Mouse (Mus musculus) kidney, embryonic 15.5 days (tissue): ENCODE results near the gene Actn1. TPM values are rescaled to one million over a fixed set of nuclear protein-coding genes. Genes with fewer than 3 reads are reported as not detected.

Source experiments
- ATAC-seq: fragments of 200-750 bp; cut with Nextera tagmentation; replicated peaks from 2 replicates; pipeline ENCODE4 v1.8.0; 2017; ENCODE audit warnings: moderate TSS enrichment; ENCODE audit not compliant: low FRiP score
- H3K27ac ChIP-seq: fragments of 300-500 bp; sonication (generic); 2 replicates; pipeline ENCODE4 v1.5.1; 2015; ENCODE audit warnings: mild to moderate bottlenecking, inconsistent platforms
- H3K27me3 ChIP-seq: fragments of 300-500 bp; sonication (generic); 2 replicates; pipeline ENCODE4 v1.6.1; 2015; ENCODE audit warnings: inconsistent platforms
- H3K36me3 ChIP-seq: fragments of 300-500 bp; sonication (generic); 2 replicates; pipeline ENCODE4 v1.6.1; 2015; ENCODE audit warnings: inconsistent platforms
- H3K4me1 ChIP-seq: fragments of 300-500 bp; sonication (generic); 2 replicates; pipeline ENCODE4 v1.6.1; 2015; ENCODE audit warnings: inconsistent platforms
- H3K4me2 ChIP-seq: fragments of 300-500 bp; sonication (generic); 2 replicates; pipeline ENCODE4 v1.6.1; 2015; ENCODE audit warnings: moderate library complexity, mild to moderate bottlenecking, inconsistent platforms
- H3K4me3 ChIP-seq: fragments of 300-500 bp; sonication (generic); replicated peaks from 2 replicates; pipeline ENCODE4 v1.5.1; 2015; ENCODE audit warnings: mild to moderate bottlenecking, inconsistent platforms
- H3K9ac ChIP-seq: fragments of 300-500 bp; sonication (generic); 2 replicates; pipeline ENCODE4 v1.6.1; 2015; ENCODE audit warnings: mild to moderate bottlenecking, inconsistent platforms
- H3K9me3 ChIP-seq: fragments of 300-500 bp; sonication (generic); replicated peaks from 2 replicates; pipeline ENCODE4 v1.6.1; 2016; ENCODE audit warnings: inconsistent platforms
- WGBS: fragments of 180-500 bp; shearing (Covaris S2); methylation state at CpG from one replicate; pipeline ENCODE4 v1.1.7; 2015; ENCODE audit warnings: mixed read lengths; 5-methylcytosine and 5-hydroxymethylcytosine counted together
- polyA plus RNA-seq: library from polyadenylated mRNA; unstranded; fragments of >200 nt; fragmentation: Nextera tagmentation; extraction: Ambion mirVana; gene quantifications from 2 replicates; pipeline ENCODE4 v1.2.1, GENCODE M21; 2015

Gene Actn1
- polyA plus RNA-seq, 1 experiment from 2014 or later: 47.6 TPM

DNA sequence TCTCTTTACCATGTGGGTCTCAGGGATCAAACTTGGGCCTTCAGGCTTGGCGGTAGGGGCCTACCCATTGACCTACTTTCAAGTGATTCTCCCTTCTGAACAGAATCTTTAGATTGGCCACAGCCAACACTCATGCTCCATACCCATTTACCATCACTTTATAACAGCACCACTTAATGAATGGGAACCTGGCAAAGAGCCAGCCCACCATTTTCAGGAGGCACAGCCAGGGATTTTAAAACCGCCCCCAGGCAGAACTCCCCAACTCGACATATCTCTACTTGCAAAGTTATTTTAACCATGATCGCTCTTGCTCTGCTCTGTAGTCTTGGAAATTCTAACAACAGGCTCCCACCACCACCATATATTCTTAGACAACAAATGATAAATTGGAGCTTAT lies 93.5 kb downstream of the Actn1 start:
- Histone ChIP-seq H3K9me3 (no peaks in the 10 kb centered on the region), H3K9ac (no peak overlapping the region), H3K4me3 (no peak overlapping the region), H3K27me3 (no peaks in the 10 kb centered on the region), H3K27ac (no peak overlapping the region), H3K36me3 (peaks cover 53% of the 10 kb centered on the region), H3K4me2 (no peak overlapping the region), H3K4me1 (peaks cover 4% of the 10 kb centered on the region; the same call in 1 of the 2 replicates)
- ATAC-seq: no peak
- WGBS: 80% methylated on average over 4 of the region's 4 CpGs

DNA sequence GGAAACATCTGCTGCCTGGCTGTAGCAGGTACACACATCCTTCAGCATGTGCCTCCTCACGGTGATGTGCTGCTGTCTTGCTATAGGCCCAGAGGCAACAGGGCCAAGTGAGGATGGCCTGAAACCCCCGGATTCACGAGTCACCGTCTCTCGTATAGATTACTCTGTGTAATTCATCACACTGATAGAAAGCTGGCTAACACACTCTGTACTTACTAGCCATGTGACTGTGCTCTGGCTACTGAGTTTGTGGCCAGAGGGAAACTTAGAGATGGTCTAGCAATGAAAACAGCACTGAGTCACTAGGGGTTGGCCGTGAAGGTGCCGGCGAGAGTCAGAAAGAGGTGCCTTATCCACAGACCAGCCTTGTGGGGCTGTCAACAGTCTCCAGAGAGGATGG lies 95.6 kb downstream of the Actn1 start:
- WGBS: 90% methylated on average over 8 of the region's 8 CpGs
- no peak overlapping the region for H3K4me2 ChIP-seq
- no peak overlapping the region for H3K9ac ChIP-seq

GRCm38 (mm10) chr12:80162448-80162847 lies 97.7 kb downstream of the Actn1 start:
- H3K27me3 ChIP-seq: no peaks in the 10 kb centered on the region
- H3K36me3 ChIP-seq: peaks cover 25% of the 10 kb centered on the region
- no peak overlapping the region for H3K4me3 ChIP-seq
- 81% methylated on average over 3 of the region's 3 CpGs for WGBS
- no peak overlapping the region for H3K9ac ChIP-seq
- no peaks in the 10 kb centered on the region for H3K4me1 ChIP-seq
- no peaks in the 10 kb centered on the region for H3K9me3 ChIP-seq
- H3K4me2 ChIP-seq: no peak overlapping the region
- ATAC-seq: no peak
- no peak overlapping the region for H3K27ac ChIP-seq

More for the DNA sequence above, 95.6 kb downstream of the Actn1 start:
- Histone ChIP-seq H3K4me3 (no peak overlapping the region), H3K4me1 (peaks cover 4% of the 10 kb centered on the region; the same call in 1 of the 2 replicates), H3K9me3 (no peaks in the 10 kb centered on the region), H3K36me3 (peaks cover 32% of the 10 kb centered on the region), H3K27ac (no peak overlapping the region), H3K27me3 (no peaks in the 10 kb centered on the region)
- ATAC-seq: no peak

DNA sequence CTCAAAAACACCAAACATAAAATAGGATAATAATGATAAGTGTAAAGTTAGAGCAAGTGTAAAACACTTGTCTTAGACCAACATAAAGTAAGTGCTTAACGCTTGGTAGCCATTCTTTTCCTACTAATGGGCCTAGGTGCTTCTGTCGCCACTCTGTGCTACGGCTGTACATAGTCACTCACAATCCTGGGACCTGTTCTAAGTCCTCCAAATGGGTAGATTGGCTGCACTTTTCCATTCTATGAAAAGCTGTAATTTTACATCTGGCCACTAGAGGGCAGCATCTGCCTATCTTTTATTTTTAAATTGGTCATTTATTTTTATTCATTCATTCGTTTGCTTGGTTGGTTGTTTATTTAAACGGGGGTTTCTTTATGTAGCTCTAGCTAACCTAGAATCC lies 102.5 kb downstream of the Actn1 start:
- 6% methylated on average over 5 of the region's 5 CpGs for WGBS
- Histone ChIP-seq H3K27me3 (no peaks in the 10 kb centered on the region), H3K9me3 (no peaks in the 10 kb centered on the region), H3K27ac (no peak overlapping the region), H3K4me2 (peak overlapping the region; percentile 37; the same call in 1 of the 2 replicates), H3K36me3 (no peaks in the 10 kb centered on the region), H3K9ac (no peak overlapping the region), H3K4me3 (no peak overlapping the region), H3K4me1 (no peaks in the 10 kb centered on the region)
- no peak for ATAC-seq

GRCm38 (mm10) chr12:80153687-80154326 lies 106.4 kb downstream of the Actn1 start:
- 41% methylated on average over 10 of the region's 10 CpGs for WGBS
- no peak overlapping the region for H3K27ac ChIP-seq
- H3K27me3 ChIP-seq: no peaks in the 10 kb centered on the region
- no peak overlapping the region for H3K4me3 ChIP-seq
- ATAC-seq: no peak
- H3K9me3 ChIP-seq: no peaks in the 10 kb centered on the region
- no peak overlapping the region for H3K9ac ChIP-seq
- H3K4me2 ChIP-seq: 0 out of 2 replicates have a peak overlapping the region, but pooled peaks have one; percentile 18
- H3K36me3 ChIP-seq: no peaks in the 10 kb centered on the region
- H3K4me1 ChIP-seq: peaks cover 4% of the 10 kb centered on the region

- H3K9me3 ChIP-seq: no peaks in the 10 kb centered on the region
- no peak overlapping the region for H3K4me2 ChIP-seq
- H3K36me3 ChIP-seq: no peaks in the 10 kb centered on the region
- 81% methylated on average over 6 of the region's 6 CpGs for WGBS
- no peak overlapping the region for H3K9ac ChIP-seq
- ATAC-seq: no peak
- H3K27me3 ChIP-seq: no peaks in the 10 kb centered on the region
- H3K4me3 ChIP-seq: no peak overlapping the region
- peaks cover 4% of the 10 kb centered on the region for H3K4me1 ChIP-seq
- H3K27ac ChIP-seq: no peak overlapping the region
Observed at GRCm38 (mm10) chr12:80153078-80153477, 107.1 kb downstream of the Actn1 start.

- no peak overlapping the region for H3K4me3 ChIP-seq
- H3K9ac ChIP-seq: no peak overlapping the region
- no peak overlapping the region for H3K4me2 ChIP-seq
- WGBS: 90% methylated on average over 6 of the region's 6 CpGs
- no peaks in the 10 kb centered on the region for H3K9me3 ChIP-seq
- no peak overlapping the region for H3K27ac ChIP-seq
- H3K27me3 ChIP-seq: no peaks in the 10 kb centered on the region
- H3K36me3 ChIP-seq: no peaks in the 10 kb centered on the region
- no peak for ATAC-seq
- peaks cover 10% of the 10 kb centered on the region for H3K4me1 ChIP-seq
Observed at GRCm38 (mm10) chr12:80151821-80152220, 108.3 kb downstream of the Actn1 start.

DNA sequence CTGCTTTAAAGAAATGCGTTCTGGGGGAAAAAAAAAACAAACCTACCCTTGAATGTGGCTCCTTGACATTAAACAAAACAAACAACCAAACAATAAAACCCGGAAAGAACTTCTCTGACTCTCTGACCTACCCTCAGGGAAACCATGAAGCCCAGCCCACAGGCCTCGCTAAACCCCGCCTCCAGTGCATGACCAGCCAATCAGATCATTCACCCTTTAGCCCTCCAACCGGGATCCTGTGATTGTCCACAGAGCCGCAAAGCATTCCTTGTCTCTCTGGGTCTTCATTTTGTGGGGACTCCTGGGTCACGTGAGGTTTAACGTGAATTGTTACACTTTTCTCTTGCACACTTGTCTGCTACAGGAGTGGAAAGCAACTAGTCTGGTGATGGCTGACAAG lies 109.5 kb downstream of the Actn1 start:
- H3K27ac ChIP-seq: no peak overlapping the region
- 0 out of 2 replicates have a peak overlapping the region, but pooled peaks have one; percentile 8 for H3K4me2 ChIP-seq
- H3K4me1 ChIP-seq: peaks cover 19% of the 10 kb centered on the region
- no peak overlapping the region for H3K9ac ChIP-seq
- H3K4me3 ChIP-seq: no peak overlapping the region
- H3K27me3 ChIP-seq: no peaks in the 10 kb centered on the region
- no peaks in the 10 kb centered on the region for H3K36me3 ChIP-seq
- WGBS: 32% methylated on average over 8 of the region's 8 CpGs
- no peaks in the 10 kb centered on the region for H3K9me3 ChIP-seq
- no peak for ATAC-seq

GRCm38 (mm10) chr12:80147563-80148214 lies 112.5 kb downstream of the Actn1 start:
- Histone ChIP-seq H3K9me3 (no peaks in the 10 kb centered on the region), H3K4me2 (no peak overlapping the region), H3K9ac (no peak overlapping the region), H3K27ac (peak overlapping the region; percentile 42; the same call in 1 of the 2 replicates), H3K36me3 (no peaks in the 10 kb centered on the region), H3K27me3 (no peaks in the 10 kb centered on the region), H3K4me3 (no peak overlapping the region), H3K4me1 (peaks cover 23% of the 10 kb centered on the region)
- WGBS: 86% methylated on average over 11 of the region's 11 CpGs
- no peak for ATAC-seq

DNA sequence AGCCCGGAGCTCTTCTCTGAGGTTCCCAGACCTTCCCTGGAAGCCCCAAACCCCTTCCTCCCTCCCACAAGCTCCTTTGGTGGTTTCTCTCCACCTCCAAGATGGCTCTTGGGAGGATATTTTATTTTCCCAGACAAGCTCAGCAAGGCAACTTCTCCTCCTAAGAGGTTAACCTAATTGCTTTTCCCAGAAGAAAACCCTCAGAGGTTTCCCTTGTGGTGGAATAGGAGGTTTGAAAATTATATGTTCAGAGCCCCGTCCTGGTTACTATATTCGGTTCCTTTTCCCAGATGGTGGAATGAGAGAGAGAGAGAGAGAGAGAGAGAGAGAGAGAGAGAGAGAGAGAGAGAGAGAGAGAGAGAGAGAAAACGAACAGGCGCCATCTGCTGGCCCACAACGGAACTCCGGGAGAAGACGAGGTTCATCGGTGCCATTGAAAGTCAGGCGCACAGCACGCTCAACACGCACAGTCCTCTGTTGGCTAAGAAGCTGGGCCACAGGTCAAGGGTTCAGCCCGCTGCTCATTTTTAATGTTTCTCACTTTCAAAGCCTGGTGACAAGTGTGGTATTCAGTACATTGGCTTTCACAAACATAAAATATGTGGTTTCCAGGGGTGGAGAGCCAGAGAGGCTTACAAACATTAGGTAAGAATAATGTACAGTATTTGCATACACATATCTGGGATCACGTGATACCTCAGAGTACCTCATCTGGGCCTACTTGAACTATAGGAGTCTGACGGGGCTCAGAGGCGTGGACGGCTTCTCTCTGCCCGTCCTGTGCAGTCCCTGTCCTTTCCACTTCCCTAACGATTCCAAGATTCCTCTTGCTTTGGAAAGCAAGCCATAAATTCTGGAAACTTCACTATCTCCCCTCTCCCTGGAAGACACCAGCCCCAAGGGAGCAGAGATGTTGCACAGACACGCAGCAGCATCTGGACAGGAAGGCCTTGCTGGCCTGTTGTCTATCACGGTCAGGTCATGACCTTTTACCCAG lies 113.6 kb downstream of the Actn1 start:
- Histone ChIP-seq H3K4me1 (peaks cover 25% of the 10 kb centered on the region), H3K36me3 (no peaks in the 10 kb centered on the region), H3K27me3 (no peaks in the 10 kb centered on the region), H3K4me3 (no peak overlapping the region), H3K27ac (peak overlapping the region; percentile 73), H3K4me2 (no peak overlapping the region), H3K9me3 (no peaks in the 10 kb centered on the region), H3K9ac (no peak overlapping the region)
- 38% methylated on average over 21 of the region's 21 CpGs for WGBS
- peak; percentile 43; the same call in 1 of the 2 replicates for ATAC-seq

GRCm38 (mm10) chr12:80145365-80145764 lies 114.8 kb downstream of the Actn1 start:
- Histone ChIP-seq H3K27me3 (no peaks in the 10 kb centered on the region), H3K4me3 (no peak overlapping the region), H3K27ac (0 out of 2 replicates have a peak overlapping the region, but pooled peaks have one; percentile 65), H3K9me3 (no peaks in the 10 kb centered on the region), H3K4me1 (peaks cover 22% of the 10 kb centered on the region), H3K4me2 (no peak overlapping the region), H3K36me3 (no peaks in the 10 kb centered on the region), H3K9ac (no peak overlapping the region)
- 80% methylated on average over 8 of the region's 8 CpGs for WGBS
- ATAC-seq: no peak

DNA sequence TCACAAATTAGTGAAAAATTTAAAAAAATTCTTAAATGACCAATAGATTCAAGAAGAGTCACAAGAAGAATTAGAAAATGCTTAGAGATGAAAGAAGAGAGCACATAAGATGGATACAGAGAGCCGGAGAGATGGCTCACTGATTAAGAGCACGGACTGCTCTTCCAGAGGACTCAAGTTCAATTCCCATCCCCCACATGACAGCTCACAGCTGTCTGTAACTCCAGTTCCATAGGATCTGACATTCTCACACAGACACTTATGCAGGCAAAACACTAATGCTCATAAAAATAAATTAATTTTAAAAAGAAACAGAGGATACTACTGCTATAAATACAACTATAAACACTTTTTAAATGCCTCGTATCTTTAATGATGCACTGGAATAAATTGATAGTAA lies 115.3 kb downstream of the Actn1 start:
- Histone ChIP-seq H3K9me3 (no peaks in the 10 kb centered on the region), H3K27ac (no peak overlapping the region), H3K36me3 (no peaks in the 10 kb centered on the region), H3K27me3 (no peaks in the 10 kb centered on the region), H3K9ac (no peak overlapping the region), H3K4me2 (no peak overlapping the region), H3K4me3 (no peak overlapping the region), H3K4me1 (peaks cover 21% of the 10 kb centered on the region)
- WGBS: 39% methylated on average over 3 of the region's 3 CpGs
- ATAC-seq: no peak
